Mouse (Mus musculus) heart, embryonic 13.5 days (tissue): Measurements from ENCODE around the gene Rarb. TPM values are rescaled to one million over a fixed set of nuclear protein-coding genes. Genes with fewer than 3 reads are reported as not detected.

Source experiments
- ATAC-seq: fragments of 200-750 bp; cut with Nextera tagmentation; 2 replicates; pipeline ENCODE4 v1.8.0; 2017; ENCODE audit warnings: moderate TSS enrichment; ENCODE audit not compliant: insufficient number of reproducible peaks, low FRiP score, low TSS enrichment; ENCODE audit errors: extremely low read depth
- H3K27ac ChIP-seq: fragments of 300-500 bp; sonication (generic); replicated peaks from 2 replicates; pipeline ENCODE4 v1.5.1; 2015; ENCODE audit warnings: moderate library complexity, mild to moderate bottlenecking, inconsistent platforms
- H3K27me3 ChIP-seq: fragments of 300-500 bp; sonication (generic); replicated peaks from 2 replicates; pipeline ENCODE4 v1.6.1; 2015; ENCODE audit warnings: mild to moderate bottlenecking, inconsistent platforms
- H3K36me3 ChIP-seq: fragments of 300-500 bp; sonication (generic); 2 replicates; pipeline ENCODE4 v1.6.1; 2015; ENCODE audit warnings: mild to moderate bottlenecking, inconsistent platforms
- H3K4me1 ChIP-seq: fragments of 300-500 bp; sonication (generic); 2 replicates; pipeline ENCODE4 v1.6.1; 2015; ENCODE audit warnings: inconsistent platforms
- H3K4me2 ChIP-seq: fragments of 300-500 bp; sonication (generic); 2 replicates; pipeline ENCODE4 v1.6.1; 2015; ENCODE audit warnings: inconsistent platforms, mild to moderate bottlenecking, moderate library complexity
- H3K4me3 ChIP-seq: fragments of 300-500 bp; sonication (generic); 2 replicates; pipeline ENCODE4 v1.5.1; 2015; ENCODE audit warnings: moderate library complexity, mild to moderate bottlenecking, inconsistent platforms
- H3K9ac ChIP-seq: fragments of 300-500 bp; sonication (generic); 2 replicates; pipeline ENCODE4 v1.6.1; 2015; ENCODE audit warnings: inconsistent platforms, mild to moderate bottlenecking, moderate library complexity
- H3K9me3 ChIP-seq: fragments of 300-500 bp; sonication (generic); 2 replicates; pipeline ENCODE4 v1.6.1; 2016; ENCODE audit warnings: inconsistent platforms
- WGBS: fragments of 180-500 bp; shearing (Covaris S2); methylation state at CpG from one replicate; pipeline ENCODE4 v1.1.7; 2015; ENCODE audit warnings: mixed read lengths; 5-methylcytosine and 5-hydroxymethylcytosine counted together
- polyA plus RNA-seq: library from polyadenylated mRNA; unstranded; fragments of >200 nt; fragmentation: Nextera tagmentation; extraction: Ambion mirVana; gene quantifications from 2 replicates; pipeline ENCODE4 v1.2.1, GENCODE M21; 2015

The Rarb gene
- polyA plus RNA-seq, 1 experiment from 2014 or later, result 12.4 TPM

- WGBS, result 22% methylated on average over 6 of the region's 6 CpGs
- Histone ChIP-seq H3K9me3 (no peaks in the 10 kb centered on the region), H3K4me3 (peak overlapping the region; percentile 81), H3K9ac (peak overlapping the region; percentile 90), H3K4me2 (peak overlapping the region; percentile 82), H3K27me3 (no peaks in the 10 kb centered on the region), H3K27ac (peak overlapping the region; percentile 98), H3K36me3 (no peaks in the 10 kb centered on the region), H3K4me1 (peaks cover 42% of the 10 kb centered on the region)
- no peak for ATAC-seq
Observed at GRCm38 (mm10) chr14:16573475-16574171, 245.3 kb downstream of the Rarb start.

- H3K4me3 ChIP-seq, result peak overlapping the region; percentile 81
- ATAC-seq, result no peak
- H3K36me3 ChIP-seq, result no peaks in the 10 kb centered on the region
- H3K4me2 ChIP-seq, result peak overlapping the region; percentile 82
- peak overlapping the region; percentile 98 for H3K27ac ChIP-seq
- peaks cover 42% of the 10 kb centered on the region for H3K4me1 ChIP-seq
- WGBS, result 4% methylated on average over 8 of the region's 8 CpGs
- H3K27me3 ChIP-seq, result no peaks in the 10 kb centered on the region
- no peaks in the 10 kb centered on the region for H3K9me3 ChIP-seq
- peak overlapping the region; percentile 90 for H3K9ac ChIP-seq
Observed at GRCm38 (mm10) chr14:16572755-16573340, 246.1 kb downstream of the Rarb start.

GRCm38 (mm10) chr14:16569506-16570001, 249.4 kb downstream of the Rarb start:
- Histone ChIP-seq H3K9ac (no peak overlapping the region), H3K4me1 (peaks cover 47% of the 10 kb centered on the region), H3K9me3 (no peaks in the 10 kb centered on the region), H3K27ac (no peak overlapping the region), H3K36me3 (no peaks in the 10 kb centered on the region), H3K4me3 (no peak overlapping the region), H3K4me2 (no peak overlapping the region), H3K27me3 (no peaks in the 10 kb centered on the region)
- ATAC-seq, result no peak
- 33% methylated on average over 7 of the region's 7 CpGs for WGBS

- WGBS, result 53% methylated on average over 1 of the region's 1 CpGs
- Histone ChIP-seq H3K9ac (no peak overlapping the region), H3K9me3 (no peaks in the 10 kb centered on the region), H3K27me3 (no peaks in the 10 kb centered on the region), H3K36me3 (no peaks in the 10 kb centered on the region), H3K27ac (no peak overlapping the region), H3K4me2 (no peak overlapping the region), H3K4me3 (no peak overlapping the region), H3K4me1 (peaks cover 61% of the 10 kb centered on the region)
- no peak for ATAC-seq
Observed at GRCm38 (mm10) chr14:16566920-16567319, 252.0 kb downstream of the Rarb start.

GRCm38 (mm10) chr14:16563912-16564311, 255.0 kb downstream of the Rarb start:
- no peak for ATAC-seq
- WGBS, result 83% methylated on average over 2 of the region's 2 CpGs
- H3K9me3 ChIP-seq, result no peaks in the 10 kb centered on the region
- no peaks in the 10 kb centered on the region for H3K36me3 ChIP-seq
- no peak overlapping the region for H3K4me2 ChIP-seq
- peaks cover 63% of the 10 kb centered on the region for H3K4me1 ChIP-seq
- 0 out of 2 replicates have a peak overlapping the region, but pooled peaks have one; percentile 12 for H3K27ac ChIP-seq
- no peaks in the 10 kb centered on the region for H3K27me3 ChIP-seq
- no peak overlapping the region for H3K9ac ChIP-seq
- no peak overlapping the region for H3K4me3 ChIP-seq

- whole genome bisulfite sequencing, result 85% methylated on average over 6 of the region's 6 CpGs
- Histone ChIP-seq H3K27ac (no peak overlapping the region), H3K27me3 (no peaks in the 10 kb centered on the region), H3K4me1 (peaks cover 80% of the 10 kb centered on the region), H3K9ac (no peak overlapping the region), H3K4me3 (no peak overlapping the region), H3K4me2 (no peak overlapping the region), H3K9me3 (no peaks in the 10 kb centered on the region), H3K36me3 (no peaks in the 10 kb centered on the region)
- ATAC-seq, result no peak
Observed at GRCm38 (mm10) chr14:16561496-16562170, 257.3 kb downstream of the Rarb start.

- Histone ChIP-seq H3K9ac (no peak overlapping the region), H3K36me3 (no peaks in the 10 kb centered on the region), H3K27me3 (no peaks in the 10 kb centered on the region), H3K4me1 (peaks cover 92% of the 10 kb centered on the region), H3K27ac (peak overlapping the region; percentile 33), H3K4me2 (0 out of 2 replicates have a peak overlapping the region, but pooled peaks have one; percentile 5), H3K9me3 (no peaks in the 10 kb centered on the region), H3K4me3 (no peak overlapping the region)
- no peak for ATAC-seq
- WGBS, result 42% methylated on average over 12 of the region's 12 CpGs
Observed at GRCm38 (mm10) chr14:16559294-16560217, 259.4 kb downstream of the Rarb start.

GRCm38 (mm10) chr14:16558033-16558432, 260.9 kb downstream of the Rarb start:
- 55% methylated on average over 2 of the region's 2 CpGs for WGBS
- no peaks in the 10 kb centered on the region for H3K9me3 ChIP-seq
- no peak overlapping the region for H3K4me3 ChIP-seq
- no peak overlapping the region for H3K9ac ChIP-seq
- ATAC-seq, result peak; percentile 39; the same call in 1 of the 2 replicates
- H3K4me2 ChIP-seq, result no peak overlapping the region
- H3K27ac ChIP-seq, result peak overlapping the region; percentile 33
- H3K4me1 ChIP-seq, result peaks cover 97% of the 10 kb centered on the region
- H3K36me3 ChIP-seq, result no peaks in the 10 kb centered on the region
- no peaks in the 10 kb centered on the region for H3K27me3 ChIP-seq

GRCm38 (mm10) chr14:16554643-16555459, 264.1 kb downstream of the Rarb start:
- Histone ChIP-seq H3K9ac (peak overlapping the region; percentile 66), H3K4me2 (peak overlapping the region; percentile 51), H3K27ac (peak overlapping the region; percentile 91), H3K4me1 (peaks cover 85% of the 10 kb centered on the region), H3K9me3 (no peaks in the 10 kb centered on the region), H3K27me3 (no peaks in the 10 kb centered on the region), H3K4me3 (no peak overlapping the region), H3K36me3 (no peaks in the 10 kb centered on the region)
- 27% methylated on average over 12 of the region's 12 CpGs for WGBS
- peak; percentile 49; the same call in 1 of the 2 replicates for ATAC-seq

GRCm38 (mm10) chr14:16554319-16554642, 264.7 kb downstream of the Rarb start:
- Histone ChIP-seq H3K9ac (peak overlapping the region; percentile 66), H3K27ac (peak overlapping the region; percentile 91), H3K27me3 (no peaks in the 10 kb centered on the region), H3K4me3 (no peak overlapping the region), H3K4me2 (peak overlapping the region; percentile 51; the same call in 1 of the 2 replicates), H3K9me3 (no peaks in the 10 kb centered on the region), H3K4me1 (peaks cover 82% of the 10 kb centered on the region), H3K36me3 (no peaks in the 10 kb centered on the region)
- no peak for ATAC-seq
- WGBS, result 18% methylated on average over 1 of the region's 1 CpGs
